Mouse (Mus musculus) forebrain, embryonic 12.5 days (tissue): Measurements from ENCODE around the gene Tnxb. TPM values are rescaled to one million over a fixed set of nuclear protein-coding genes. Genes with fewer than 3 reads are reported as not detected.
A peak's percentile ranks its signal among the peaks of the same experiment; 100 is the strongest.

Experiments used
- ATAC-seq: fragments of 200-750 bp; cut with Nextera tagmentation; 2 replicates; pipeline ENCODE4 v1.8.0; 2017; ENCODE audit warnings: moderate TSS enrichment; ENCODE audit not compliant: low FRiP score
- H3K27ac ChIP-seq: fragments of 300-500 bp; sonication (generic); 2 replicates; pipeline ENCODE4 v1.5.1; 2016; ENCODE audit warnings: mild to moderate bottlenecking
- H3K27me3 ChIP-seq: fragments of 300-500 bp; sonication (generic); 2 replicates; pipeline ENCODE4 v1.6.1; 2016; ENCODE audit warnings: mild to moderate bottlenecking
- H3K36me3 ChIP-seq: fragments of 300-500 bp; sonication (generic); replicated peaks from 2 replicates; pipeline ENCODE4 v1.6.1; 2016; ENCODE audit warnings: mild to moderate bottlenecking
- H3K4me1 ChIP-seq: fragments of 300-500 bp; sonication (generic); 2 replicates; pipeline ENCODE4 v1.6.1; 2016
- H3K4me2 ChIP-seq: fragments of 300-500 bp; sonication (generic); 2 replicates; pipeline ENCODE4 v1.6.1; 2016; ENCODE audit warnings: mild to moderate bottlenecking, moderate library complexity
- H3K4me3 ChIP-seq: fragments of 300-500 bp; sonication (generic); replicated peaks from 2 replicates; pipeline ENCODE4 v1.5.1; 2016; ENCODE audit warnings: mild to moderate bottlenecking
- H3K9ac ChIP-seq: fragments of 300-500 bp; sonication (generic); 2 replicates; pipeline ENCODE4 v1.6.1; 2016; ENCODE audit warnings: mild to moderate bottlenecking
- H3K9me3 ChIP-seq: fragments of 300-500 bp; sonication (generic); 2 replicates; pipeline ENCODE4 v1.6.1; 2016
- WGBS: fragments of 180-500 bp; shearing (Covaris S2); methylation state at CpG from one replicate; pipeline ENCODE4 v1.1.7; 2016; 5-methylcytosine and 5-hydroxymethylcytosine counted together
- polyA plus RNA-seq: library from polyadenylated mRNA; unstranded; fragments of >200 nt; fragmentation: Nextera tagmentation; extraction: Ambion mirVana; gene quantifications from 2 replicates; pipeline ENCODE4 v1.2.1, GENCODE M21; 2016

Gene Tnxb
- 0.03 and 0.04 TPM in 2 replicates for polyA plus RNA-seq

DNA sequence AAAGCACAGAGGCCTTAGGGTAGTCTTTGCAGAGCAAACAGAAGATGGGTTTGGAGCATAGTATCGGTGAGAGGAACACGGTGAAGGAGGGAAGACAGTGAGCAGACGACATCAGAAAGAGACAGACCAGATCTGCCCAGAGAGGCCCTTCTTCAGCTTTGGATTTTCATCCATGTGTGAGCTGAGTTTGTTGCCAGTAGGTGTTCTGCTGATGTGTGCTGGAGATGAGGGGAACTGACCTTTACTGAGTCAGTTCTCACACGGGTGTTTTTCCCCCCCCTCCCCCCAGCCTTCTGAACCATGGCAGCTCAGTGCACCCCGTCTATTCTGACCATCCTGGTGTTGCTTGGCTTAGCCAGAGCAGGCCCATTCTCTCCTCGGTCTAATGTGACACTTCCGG is at the start of gene Tnxb:
Tnxb (plus strand) TSS at position 301 of the 400 bp plus-strand sequence.
- WGBS, result 59% methylated on average over 7 of the region's 7 CpGs
- Histone ChIP-seq H3K36me3 (no peaks in the 10 kb centered on the region), H3K27ac (no peak within 1 kb of the TSS), H3K4me3 (peak within 1 kb of the TSS; percentile 39), H3K4me2 (peak within 1 kb of the TSS; percentile 63), H3K9me3 (0 out of 2 replicates have a peak, but pooled peaks cover 2% of the 10 kb centered on the region), H3K4me1 (peaks cover 13% of the 10 kb centered on the region), H3K27me3 (peaks cover 80% of the 10 kb centered on the region), H3K9ac (no peak within 1 kb of the TSS)
- ATAC-seq, result no peak

DNA sequence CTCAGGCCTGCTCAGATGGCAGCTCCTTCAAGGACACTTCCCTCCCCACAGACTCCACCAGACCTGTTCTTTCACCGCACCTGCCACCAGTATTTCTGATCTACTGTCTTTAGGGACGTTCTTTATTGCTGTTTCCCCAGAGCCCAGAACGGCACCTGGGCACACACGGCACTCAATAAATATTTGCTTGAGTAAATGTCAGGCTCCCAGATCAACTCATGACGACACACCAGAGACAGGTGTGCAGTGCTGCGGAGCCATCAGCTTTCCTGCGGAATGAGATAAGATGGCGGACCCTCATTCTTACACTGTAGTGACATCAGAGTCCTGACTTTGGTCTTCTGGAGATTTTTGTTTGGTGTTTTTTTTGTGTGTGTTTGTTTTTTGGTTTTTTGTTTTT is 49.3 kb upstream of the Tnxb start:
- Histone ChIP-seq H3K4me1 (peaks cover 4% of the 10 kb centered on the region), H3K4me2 (no peak overlapping the region), H3K36me3 (peaks cover 39% of the 10 kb centered on the region), H3K9ac (no peak overlapping the region), H3K4me3 (no peak overlapping the region), H3K27ac (no peak overlapping the region), H3K9me3 (no peaks in the 10 kb centered on the region), H3K27me3 (no peaks in the 10 kb centered on the region)
- ATAC-seq, result no peak
- WGBS, result 89% methylated on average over 8 of the region's 8 CpGs

DNA sequence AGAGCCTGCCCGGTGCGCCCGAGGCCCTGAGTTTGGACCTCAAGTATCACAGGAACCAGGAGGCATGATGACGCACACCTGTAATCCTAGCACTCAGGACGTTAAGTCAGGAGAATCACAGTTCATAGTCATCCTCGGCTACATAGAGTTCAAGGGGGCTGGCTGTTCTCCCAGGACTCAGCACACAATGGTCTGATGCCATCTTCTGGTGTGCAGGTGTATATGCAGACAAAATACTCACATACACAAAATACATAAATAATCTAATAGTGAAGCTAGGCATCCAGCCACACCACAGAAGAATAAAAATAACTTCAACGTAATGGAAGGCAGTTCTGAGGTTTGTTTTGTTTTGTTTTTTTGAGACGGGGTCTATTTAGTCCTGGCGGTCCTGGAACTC is 47.2 kb upstream of the Tnxb start:
- ATAC-seq, result no peak

DNA sequence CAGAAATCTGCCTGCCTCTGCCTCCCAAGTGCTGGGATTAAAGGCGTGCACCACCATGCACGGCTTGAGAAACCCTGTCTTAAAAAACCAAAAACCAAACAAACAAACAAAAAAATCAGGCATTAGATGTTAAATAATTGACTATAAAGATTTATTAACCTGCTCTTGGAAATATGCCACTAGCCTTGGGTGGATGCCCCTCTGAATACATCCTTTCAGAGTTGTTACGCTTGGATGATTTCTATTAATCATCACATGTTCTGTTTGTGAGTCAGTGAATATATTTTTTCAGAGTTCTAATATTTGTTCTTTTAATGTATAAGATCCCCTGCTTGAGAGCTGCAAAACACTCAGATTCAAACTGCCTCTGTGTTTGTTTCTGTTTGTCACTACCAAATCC is 45.4 kb upstream of the Tnxb start:
- no peak overlapping the region for H3K9ac ChIP-seq
- H3K4me1 ChIP-seq, result peaks cover 37% of the 10 kb centered on the region
- no peak for ATAC-seq
- H3K27ac ChIP-seq, result no peak overlapping the region
- H3K4me3 ChIP-seq, result no peak overlapping the region
- peaks cover 12% of the 10 kb centered on the region for H3K27me3 ChIP-seq
- WGBS, result 96% methylated on average over 3 of the region's 3 CpGs
- peaks cover 23% of the 10 kb centered on the region for H3K36me3 ChIP-seq
- no peaks in the 10 kb centered on the region for H3K9me3 ChIP-seq
- H3K4me2 ChIP-seq, result no peak overlapping the region

More for the DNA sequence above, 47.2 kb upstream of the Tnxb start:
- Histone ChIP-seq H3K27me3 (no peaks in the 10 kb centered on the region), H3K4me2 (no peak overlapping the region), H3K4me1 (peaks cover 18% of the 10 kb centered on the region), H3K27ac (no peak overlapping the region), H3K9me3 (no peaks in the 10 kb centered on the region), H3K9ac (no peak overlapping the region), H3K36me3 (peaks cover 23% of the 10 kb centered on the region), H3K4me3 (no peak overlapping the region)
- 90% methylated on average over 9 of the region's 9 CpGs for WGBS

DNA sequence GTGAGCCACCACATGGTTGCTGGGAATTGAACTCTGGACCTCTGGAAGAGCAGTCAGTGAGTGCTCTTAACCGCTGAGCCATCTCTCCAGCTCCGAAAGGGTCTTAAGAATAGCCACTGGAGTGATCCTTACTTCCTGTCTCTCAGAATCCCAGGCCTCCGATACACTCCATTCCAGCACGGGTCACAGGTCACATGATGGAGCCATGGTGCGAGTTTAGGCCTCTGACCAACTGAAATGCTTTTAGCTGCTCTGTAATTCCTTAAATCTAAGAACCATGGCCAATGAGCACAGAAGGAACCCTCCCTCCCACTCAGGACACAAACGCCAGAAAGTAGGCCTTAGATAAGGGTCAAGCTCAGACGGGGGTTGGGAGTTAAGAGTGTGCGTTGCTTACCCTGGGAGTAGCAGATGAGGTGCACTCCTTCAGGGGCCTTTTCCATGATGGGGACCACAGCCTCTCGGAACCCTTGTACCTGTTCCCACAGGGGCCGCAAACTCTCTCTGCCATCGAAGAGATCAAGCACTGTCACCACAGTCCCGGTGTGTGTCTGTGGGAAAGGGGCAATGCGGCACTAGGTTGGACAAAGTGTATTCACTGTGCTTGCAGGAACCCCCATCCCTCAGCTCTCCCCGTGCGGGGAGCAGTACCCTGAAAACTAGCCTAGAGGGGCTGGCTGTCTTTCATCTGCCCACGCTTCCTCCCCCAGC is 44.1 kb upstream of the Tnxb start:
- H3K4me2 ChIP-seq, result peak overlapping the region; percentile 87
- peaks cover 17% of the 10 kb centered on the region for H3K36me3 ChIP-seq
- H3K27me3 ChIP-seq, result peaks cover 24% of the 10 kb centered on the region
- H3K4me3 ChIP-seq, result peak overlapping the region; percentile 71
- peak overlapping the region; percentile 92 for H3K27ac ChIP-seq
- H3K9ac ChIP-seq, result peak overlapping the region; percentile 73
- H3K9me3 ChIP-seq, result no peaks in the 10 kb centered on the region
- WGBS, result 57% methylated on average over 16 of the region's 16 CpGs
- ATAC-seq, result peak; percentile 0; the same call in 1 of the 2 replicates
- peaks cover 49% of the 10 kb centered on the region for H3K4me1 ChIP-seq

DNA sequence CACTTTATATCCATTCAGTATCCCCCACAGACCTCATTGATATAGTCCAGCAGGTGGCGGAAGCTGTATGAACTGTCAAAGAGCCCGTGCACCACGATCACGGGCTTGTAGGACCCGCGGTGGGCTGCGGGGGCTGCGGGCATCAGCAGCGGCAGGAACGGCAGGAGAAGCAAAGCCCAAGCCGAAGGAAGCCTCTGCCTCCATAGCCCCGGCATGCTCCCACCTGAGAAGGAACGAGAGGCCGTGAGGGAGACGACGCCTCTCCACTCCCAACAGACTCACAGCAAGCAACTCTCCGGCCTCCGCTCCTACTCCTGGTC is 43.6 kb upstream of the Tnxb start:
- H3K27ac ChIP-seq, result peak overlapping the region; percentile 92
- ATAC-seq, result peak; percentile 30
- peaks cover 30% of the 10 kb centered on the region for H3K27me3 ChIP-seq
- H3K4me1 ChIP-seq, result peaks cover 54% of the 10 kb centered on the region
- peak overlapping the region; percentile 71 for H3K4me3 ChIP-seq
- H3K9me3 ChIP-seq, result no peaks in the 10 kb centered on the region
- H3K4me2 ChIP-seq, result peak overlapping the region; percentile 87
- peaks cover 14% of the 10 kb centered on the region for H3K36me3 ChIP-seq
- H3K9ac ChIP-seq, result peak overlapping the region; percentile 73
- under 1% methylated on average over 18 of the region's 18 CpGs for WGBS

DNA sequence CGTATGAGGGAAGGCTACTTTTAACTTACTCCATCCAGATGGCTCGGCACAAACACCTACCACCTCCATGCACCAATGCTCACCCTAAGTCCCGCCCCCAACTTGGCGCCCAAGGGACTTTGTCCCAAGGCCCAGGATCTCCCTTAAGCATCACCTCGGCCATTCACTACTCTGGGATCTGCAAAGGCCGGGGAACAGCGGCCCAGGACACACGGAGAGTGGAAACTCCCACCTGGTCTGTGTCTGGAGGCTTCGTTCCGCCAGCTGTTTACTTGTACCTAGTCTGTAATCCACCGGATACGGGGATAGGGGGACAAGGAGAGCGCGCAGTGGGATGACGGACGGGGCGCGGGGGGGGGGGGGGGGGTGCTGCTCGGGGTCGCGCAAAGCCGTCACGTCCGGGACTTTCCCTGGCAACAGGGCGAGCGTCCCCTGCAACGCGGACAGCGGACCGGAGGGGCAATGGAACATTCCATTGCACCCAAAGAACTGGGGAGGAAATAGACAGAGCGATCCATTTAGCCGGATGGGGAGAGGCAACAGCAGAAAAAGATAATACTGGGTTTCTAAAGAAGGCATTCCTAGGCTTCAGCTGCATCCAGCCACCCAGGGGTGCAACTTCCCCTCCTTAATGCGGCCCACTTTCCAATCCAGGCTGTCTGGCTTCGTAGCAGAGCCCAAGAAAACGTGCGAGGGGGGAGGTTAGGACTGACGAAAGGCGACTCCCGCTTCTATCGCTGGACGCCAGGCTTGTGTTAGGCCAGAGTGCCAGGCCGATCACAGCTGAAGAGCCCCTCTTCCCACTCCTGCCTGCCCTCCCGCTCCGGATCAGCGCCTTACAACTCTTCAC is 43.0 kb upstream of the Tnxb start:
- Histone ChIP-seq H3K4me2 (peak overlapping the region; percentile 87), H3K27me3 (peaks cover 35% of the 10 kb centered on the region), H3K4me1 (peaks cover 60% of the 10 kb centered on the region), H3K9me3 (no peaks in the 10 kb centered on the region), H3K4me3 (peak overlapping the region; percentile 71), H3K9ac (peak overlapping the region; percentile 73), H3K36me3 (peaks cover 9% of the 10 kb centered on the region), H3K27ac (peak overlapping the region; percentile 92)
- peak; percentile 67 for ATAC-seq
- under 1% methylated on average over 43 of the region's 45 CpGs for WGBS

DNA sequence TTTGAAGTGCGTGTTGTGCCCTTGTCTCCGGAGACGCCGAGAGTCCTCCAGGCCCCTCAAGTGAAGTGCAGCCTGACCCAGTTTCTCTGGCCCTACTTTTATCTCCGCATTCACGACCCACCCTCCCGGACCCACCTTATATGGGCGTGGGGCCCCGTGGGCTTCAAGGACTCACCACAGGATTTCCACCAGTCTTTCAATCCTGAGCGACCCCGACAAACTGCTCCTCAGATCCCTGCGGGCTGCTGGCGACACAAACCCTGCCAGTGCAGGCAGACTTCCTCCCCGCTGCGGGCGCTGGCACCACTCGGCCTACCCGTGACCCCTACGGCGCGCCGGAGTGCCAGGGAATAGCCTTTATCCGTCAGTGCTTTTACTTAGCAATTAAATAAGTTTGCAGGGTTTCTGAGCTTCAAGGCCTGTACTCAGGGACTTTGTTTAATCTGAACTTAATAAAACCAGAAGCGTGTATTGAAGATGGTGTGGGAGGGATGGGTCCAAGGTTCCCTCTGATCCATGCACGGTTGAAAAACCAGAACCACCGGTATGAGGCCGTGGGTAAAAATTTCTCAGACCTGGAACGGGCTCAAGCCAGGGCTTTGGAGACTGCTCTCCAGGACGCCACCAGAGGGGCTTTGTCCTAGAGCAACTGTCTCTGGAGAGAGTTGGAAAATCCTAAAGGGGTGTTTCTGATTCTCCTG is 42.2 kb upstream of the Tnxb start, which contains the start of gene Ppt2:
Ppt2 (minus strand) TSS at position 568 of the 701 bp plus-strand sequence.
- no peak for ATAC-seq
- WGBS, result 6% methylated on average over 29 of the region's 29 CpGs

DNA sequence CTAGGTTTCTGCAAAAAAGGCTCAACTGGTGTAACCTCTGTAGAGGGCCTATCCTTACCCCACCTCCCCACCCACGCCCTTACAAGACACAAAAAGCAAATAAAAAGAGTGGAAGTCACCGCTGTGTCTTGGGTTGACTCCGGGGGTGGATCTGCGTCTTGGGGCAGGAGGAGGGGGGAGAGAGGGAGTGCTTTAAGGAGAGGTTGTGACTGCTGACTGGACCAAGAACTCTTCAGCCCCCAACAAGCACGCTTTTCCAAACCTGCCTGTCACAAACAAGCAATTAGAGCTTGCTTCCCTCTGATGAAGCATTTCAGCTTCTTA is 41.7 kb upstream of the Tnxb start:
- H3K27me3 ChIP-seq, result peaks cover 48% of the 10 kb centered on the region
- H3K27ac ChIP-seq, result peak overlapping the region; percentile 92
- WGBS, result 12% methylated on average over 5 of the region's 5 CpGs
- peaks cover 64% of the 10 kb centered on the region for H3K4me1 ChIP-seq
- H3K36me3 ChIP-seq, result no peaks in the 10 kb centered on the region; the same call in 1 of the 2 replicates
- peak overlapping the region; percentile 71 for H3K4me3 ChIP-seq
- peak overlapping the region; percentile 87 for H3K4me2 ChIP-seq
- H3K9ac ChIP-seq, result peak overlapping the region; percentile 73
- no peak for ATAC-seq
- H3K9me3 ChIP-seq, result no peaks in the 10 kb centered on the region

More for the DNA sequence above, 42.2 kb upstream of the Tnxb start, which contains the start of gene Ppt2:
- Histone ChIP-seq H3K27ac (peak within 1 kb of the TSS; percentile 92), H3K36me3 (peaks cover under 1% of the 10 kb centered on the region; the same call in 1 of the 2 replicates), H3K4me1 (peaks cover 64% of the 10 kb centered on the region), H3K27me3 (peaks cover 43% of the 10 kb centered on the region), H3K4me3 (peak within 1 kb of the TSS; percentile 71), H3K9me3 (no peaks in the 10 kb centered on the region), H3K9ac (peak within 1 kb of the TSS; percentile 73), H3K4me2 (peak within 1 kb of the TSS; percentile 87)

DNA sequence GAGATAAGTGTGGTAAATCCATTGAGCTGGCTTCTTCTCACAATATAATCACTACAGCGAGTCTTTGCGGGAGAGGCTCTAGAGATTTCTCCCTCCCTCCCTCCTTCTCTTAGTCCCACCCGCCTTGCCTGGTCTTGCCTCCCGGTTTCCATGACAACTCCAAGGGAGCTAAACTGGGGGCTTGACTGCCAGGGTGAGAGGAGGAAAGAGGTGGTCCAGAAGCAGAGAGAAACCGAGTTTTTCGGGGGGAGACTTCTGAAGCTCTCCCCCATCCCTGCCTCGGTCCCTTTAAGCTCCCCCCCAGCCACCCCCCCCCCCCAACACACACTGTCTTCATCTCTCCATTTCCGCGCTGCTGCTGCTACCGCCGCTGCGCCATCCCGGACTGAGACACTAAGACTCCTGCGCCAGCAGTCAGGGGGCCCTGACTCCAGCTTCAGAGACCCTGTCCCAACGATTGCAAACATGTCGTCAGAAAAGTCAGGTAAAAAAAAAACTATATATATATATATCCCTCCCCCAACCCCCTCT is 41.0 kb upstream of the Tnxb start, which contains the start of gene Prrt1:
Prrt1 (plus strand) TSS at position 313 of the 531 bp plus-strand sequence.
- H3K4me1 ChIP-seq, result peaks cover 64% of the 10 kb centered on the region
- H3K9ac ChIP-seq, result peak within 1 kb of the TSS; percentile 73
- peak; percentile 48 for ATAC-seq
- H3K9me3 ChIP-seq, result no peaks in the 10 kb centered on the region
- no peaks in the 10 kb centered on the region for H3K36me3 ChIP-seq
- peaks cover 53% of the 10 kb centered on the region for H3K27me3 ChIP-seq
- 0% methylated on average over 14 of the region's 16 CpGs for WGBS
- peak within 1 kb of the TSS; percentile 87 for H3K4me2 ChIP-seq
- peak within 1 kb of the TSS; percentile 92 for H3K27ac ChIP-seq
- H3K4me3 ChIP-seq, result peak within 1 kb of the TSS; percentile 71

DNA sequence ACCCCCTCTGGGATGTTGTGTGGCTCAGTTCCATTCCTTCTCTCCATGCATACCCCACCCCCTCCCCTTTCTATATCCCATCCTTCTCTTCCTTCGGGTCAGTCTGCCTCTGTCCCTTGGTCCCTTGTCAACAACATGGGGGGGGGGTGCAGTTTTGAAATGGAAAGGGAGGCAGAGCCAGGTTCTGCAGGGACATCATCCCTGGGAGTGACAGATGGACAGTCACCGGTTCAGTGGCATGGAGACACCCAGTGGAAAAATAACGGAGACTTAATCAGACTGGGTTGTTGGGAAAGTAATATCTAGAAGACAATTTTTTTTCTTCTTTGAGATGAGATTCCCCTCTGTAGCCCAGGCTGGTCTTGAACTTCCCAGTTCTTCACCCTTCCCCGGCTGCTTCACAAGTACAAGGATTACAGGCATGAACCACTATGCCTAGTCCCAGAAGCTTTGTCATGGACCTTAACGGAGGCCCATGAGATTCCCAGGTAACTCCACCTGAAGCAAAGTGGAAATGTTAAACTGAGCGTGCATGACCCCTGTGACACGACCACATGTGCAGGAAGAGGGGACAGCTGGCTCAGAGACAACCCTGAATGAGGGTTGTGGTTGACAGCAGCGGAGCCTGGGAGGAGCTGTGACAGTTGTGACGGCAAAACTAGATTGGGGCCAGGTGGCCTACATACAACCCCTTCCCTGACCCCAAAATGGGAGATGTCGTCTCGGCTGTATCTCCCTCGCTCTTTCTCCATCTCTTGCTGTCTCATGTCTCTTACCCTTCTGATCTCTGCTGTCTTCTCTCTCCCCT is 40.3 kb upstream of the Tnxb start:
- H3K4me3 ChIP-seq, result peak overlapping the region; percentile 38
- no peak overlapping the region for H3K27ac ChIP-seq
- WGBS, result 17% methylated on average over 12 of the region's 12 CpGs
- peaks cover 53% of the 10 kb centered on the region for H3K27me3 ChIP-seq
- peaks cover 64% of the 10 kb centered on the region for H3K4me1 ChIP-seq
- peak overlapping the region; percentile 73 for H3K9ac ChIP-seq
- peak overlapping the region; percentile 87 for H3K4me2 ChIP-seq
- no peaks in the 10 kb centered on the region for H3K9me3 ChIP-seq
- no peak for ATAC-seq
- no peaks in the 10 kb centered on the region for H3K36me3 ChIP-seq
